Mouse (Mus musculus) layer of hippocampus, adult 2 months (tissue): ENCODE data around the gene Ascl1. TPM values are rescaled to one million over a fixed set of nuclear protein-coding genes. Genes with fewer than 3 reads are reported as not detected.
A peak's percentile ranks its signal among the peaks of the same experiment; 100 is the strongest.

ENCODE experiments used
- DNase-seq, 2 experiments: peaks; one replicate each; pipeline ENCODE4 v3.0.0; 2022; ENCODE audit warnings: low spot score in 2 of 2
- H3K27ac ChIP-seq: fragments of 200-600 bp; 2 replicates; pipeline ENCODE4 v1.8.1; 2022
- H3K4me3 ChIP-seq: fragments of 200-600 bp; 2 replicates; pipeline ENCODE4 v1.8.1; 2022; ENCODE audit warnings: mild to moderate bottlenecking
- CTCF ChIP-seq: fragments of 200-600 bp; conservative IDR thresholded peaks from 2 replicates; pipeline ENCODE4 v1.8.1; 2022; ENCODE audit warnings: antibody characterized with exemption, mild to moderate bottlenecking, moderate library complexity
- total RNA-seq, 2 experiments: library from RNA; stranded (reverse); gene quantifications; 2 replicates each; pipeline ENCODE4 v1.2.3; 2021

Gene Ascl1
- total RNA-seq, 2 experiments from 2014 or later: 6.0 to 6.9 TPM

DNA sequence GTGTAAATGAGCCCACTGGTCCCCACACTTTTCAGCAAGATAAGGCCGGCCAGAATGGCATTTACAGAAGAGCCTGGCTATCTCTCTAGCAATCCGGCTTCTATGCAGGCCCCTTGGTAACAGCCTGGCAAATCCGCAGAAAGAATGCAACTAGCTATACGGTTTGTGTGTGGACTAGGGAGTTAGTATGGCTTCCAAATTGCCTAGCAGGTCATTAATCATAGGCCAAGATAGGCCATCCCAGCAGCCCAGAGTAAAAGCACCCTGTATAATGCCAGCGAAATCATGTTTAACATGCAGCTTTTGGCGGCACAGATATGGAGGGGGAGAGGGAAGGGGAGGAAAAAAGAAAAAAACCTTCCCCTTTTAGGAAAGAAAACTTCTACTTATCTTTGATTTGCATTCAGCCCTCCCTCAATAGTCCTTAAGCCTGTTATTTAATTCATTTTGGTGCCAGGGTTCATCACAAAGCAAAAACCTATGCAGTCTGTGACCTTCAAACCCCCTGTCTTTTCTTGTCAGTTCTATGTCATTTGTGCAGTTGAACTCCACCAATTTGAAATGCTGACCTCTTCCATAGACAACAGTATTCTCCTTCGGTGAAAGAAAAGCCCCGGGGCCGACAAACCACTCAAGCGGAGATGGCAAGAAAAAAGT is 19.9 kb downstream of the Ascl1 start:
- no peak for DNase-seq
- no peak overlapping the region for H3K27ac ChIP-seq
- no peak overlapping the region for H3K4me3 ChIP-seq
- TF ChIP-seq CTCF: no peak

GRCm38 (mm10) chr10:87450777-87451176 is 42.7 kb downstream of the Ascl1 start:
- no peak overlapping the region for H3K4me3 ChIP-seq
- no peak for DNase-seq
- H3K27ac ChIP-seq: no peak overlapping the region
- no peak for TF ChIP-seq CTCF

DNA sequence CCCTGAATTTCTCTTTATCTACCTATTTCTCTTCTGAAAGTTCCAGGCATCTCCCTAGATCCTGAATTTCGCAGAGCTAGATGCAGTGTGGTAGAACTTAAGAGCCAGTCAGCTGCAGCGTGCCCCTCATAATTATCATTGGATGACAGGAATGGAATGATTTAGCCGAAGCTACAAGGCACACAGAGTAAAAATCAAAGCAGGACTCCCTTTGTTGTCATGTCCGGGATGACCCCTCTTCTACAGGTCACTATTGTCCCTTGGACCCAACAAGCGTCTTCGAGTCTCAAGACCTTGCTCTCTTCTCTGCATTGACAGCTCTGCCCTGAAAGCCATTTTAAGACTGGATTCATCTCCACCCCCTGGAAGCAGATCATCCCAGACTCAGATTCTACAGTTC is 44.1 kb downstream of the Ascl1 start:
- H3K4me3 ChIP-seq: no peak overlapping the region
- TF ChIP-seq CTCF: no peak
- no peak for DNase-seq
- no peak overlapping the region for H3K27ac ChIP-seq

DNA sequence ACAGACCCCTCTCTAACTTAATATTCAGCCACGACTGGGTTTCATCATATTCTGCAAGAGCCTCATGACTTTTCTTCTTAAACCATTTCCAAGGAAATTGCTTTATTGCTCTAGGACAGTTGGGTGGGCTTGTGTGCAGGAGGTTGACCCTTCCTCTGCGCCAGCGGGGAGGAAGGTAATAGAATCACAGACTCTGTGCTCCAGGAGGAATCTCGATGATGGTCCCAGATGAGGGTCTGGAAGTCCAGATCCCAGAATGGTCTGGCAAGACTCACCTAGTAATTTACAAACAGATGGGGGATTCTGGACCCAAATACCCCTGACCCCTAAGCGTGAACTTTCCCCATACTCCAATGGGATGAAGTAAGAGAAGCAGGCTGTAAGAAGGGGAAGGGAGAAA is 45.2 kb downstream of the Ascl1 start:
- no peak for DNase-seq
- no peak overlapping the region for H3K27ac ChIP-seq
- no peak overlapping the region for H3K4me3 ChIP-seq
- TF ChIP-seq CTCF: no peak

- no peak overlapping the region for H3K4me3 ChIP-seq
- H3K27ac ChIP-seq: no peak overlapping the region
- TF ChIP-seq CTCF: no peak
- peak; percentile 61 to 78 for DNase-seq
Observed at GRCm38 (mm10) chr10:87447754-87448095, 45.7 kb downstream of the Ascl1 start.

GRCm38 (mm10) chr10:87446829-87447753 is 46.4 kb downstream of the Ascl1 start:
- H3K4me3 ChIP-seq: no peak overlapping the region; the same call in 1 of the 2 replicates
- no peak for TF ChIP-seq CTCF
- DNase-seq: peak; percentile 18 to 21
- H3K27ac ChIP-seq: peak overlapping the region; percentile 70

DNA sequence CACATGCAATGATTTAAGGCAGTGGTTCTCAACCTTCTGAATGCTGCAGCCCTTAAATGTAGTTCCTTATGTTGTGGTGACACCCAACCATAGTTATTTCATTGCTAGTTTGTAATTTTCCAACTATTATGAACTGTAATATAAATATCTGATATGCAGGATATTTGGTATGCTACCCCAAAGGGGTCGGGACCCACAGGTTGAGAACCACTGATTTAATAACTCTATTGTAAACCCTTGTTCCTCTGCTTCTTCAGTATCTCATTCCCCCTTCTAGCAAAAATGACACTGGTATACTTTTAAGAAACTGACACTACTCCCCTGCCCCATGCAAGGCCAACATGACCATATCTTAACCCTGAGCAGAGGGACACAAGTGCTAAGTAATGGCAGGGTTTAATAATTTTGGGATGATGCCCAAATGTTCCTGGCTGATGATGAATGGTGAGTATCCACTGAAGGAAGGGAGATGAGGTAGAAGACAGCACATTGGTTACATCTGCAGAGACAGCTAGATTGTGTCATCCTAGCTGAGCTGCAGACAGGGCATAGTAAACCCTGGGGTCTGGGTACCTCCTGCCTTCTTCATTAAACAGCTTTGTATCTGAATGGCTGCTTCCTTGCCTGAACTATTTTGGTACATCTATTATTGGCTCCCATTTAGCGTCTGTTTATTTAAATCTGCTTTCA is 47.2 kb downstream of the Ascl1 start:
- Histone ChIP-seq H3K27ac (peak overlapping the region; percentile 70; the same call in 1 of the 2 replicates), H3K4me3 (no peak overlapping the region)
- no peak for DNase-seq
- TF ChIP-seq CTCF: no peak

Other genes starting within 250 kb of the Ascl1 start
- not detected for gene Pah, start 28.1 kb upstream of the Ascl1 start, total RNA-seq